Mouse (Mus musculus): ENCODE data around the gene Lyzl6.

DNA sequence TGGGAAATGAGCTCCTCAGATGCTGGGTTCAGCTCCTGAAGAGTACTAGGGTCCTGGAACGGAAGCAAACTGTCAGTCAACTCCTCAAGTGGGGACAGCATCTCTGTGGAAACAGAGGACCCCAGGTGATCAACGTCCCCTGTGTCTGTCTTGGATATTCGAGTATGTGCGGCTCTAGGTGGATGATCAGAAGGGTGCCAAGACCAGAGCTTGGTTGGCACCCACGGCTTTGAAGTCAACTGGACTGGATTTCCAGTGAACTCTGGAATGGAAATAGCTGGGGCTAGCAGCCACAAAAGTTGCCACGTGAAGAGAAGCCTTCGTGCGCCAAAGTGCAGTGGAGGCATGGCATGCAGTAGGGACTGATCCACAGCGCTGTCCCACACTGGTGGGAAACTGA lies 17.6 kb downstream of the Lyzl6 start, which contains the start of gene Gm884:
- TF ChIP-seq CTCF (IDR thresholded peaks at IDR 0.05; ENCODE audit: extremely low read depth, insufficient read length, insufficient replicate concordance, low read depth, low read length) (no peak), POLR2A (IDR thresholded peaks at IDR 0.05; ENCODE audit: low read depth, low read length) (no peak)
